Mouse (Mus musculus): ENCODE measurements around the gene Ces1g.

DNA sequence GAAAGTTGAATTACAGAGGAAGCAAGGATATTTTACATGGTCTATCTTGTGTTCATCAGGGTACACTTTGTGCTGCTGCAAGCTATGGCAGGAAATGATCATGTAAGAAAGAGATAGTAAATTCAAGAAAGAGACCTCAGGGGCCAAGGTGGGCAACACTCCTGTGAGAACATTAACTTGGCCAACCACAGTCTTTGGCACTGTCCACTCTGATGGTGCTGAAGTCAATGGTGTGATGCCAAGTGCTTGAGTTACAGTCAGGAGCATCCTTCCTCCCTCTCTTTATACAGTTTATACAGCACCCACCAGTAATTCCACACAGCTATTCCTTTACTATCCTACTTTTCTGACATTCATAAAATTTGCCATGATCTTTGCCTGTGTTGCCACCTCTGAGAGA is 23.0 kb upstream of the Ces1g start:
- TF ChIP-seq CTCF (IDR thresholded peaks at IDR 0.05) (no peak), EP300 (IDR thresholded peaks at IDR 0.05) (no peak)

All from lung, postnatal 0 days (tissue).